Mouse (Mus musculus) forebrain, postnatal 0 days (tissue): ENCODE measurements around the gene Snx5. TPM values are rescaled to one million over a fixed set of nuclear protein-coding genes. Genes with fewer than 3 reads are reported as not detected.

Source experiments
- ATAC-seq: fragments of 200-750 bp; cut with Nextera tagmentation; 2 replicates; pipeline ENCODE4 v1.8.0; 2017; ENCODE audit warnings: mild to moderate bottlenecking, moderate library complexity
- DNase-seq: peaks from one replicate; pipeline ENCODE4 v3.0.0-alpha.2; 2015
- H3K27ac ChIP-seq: fragments of 300-500 bp; sonication (generic); 2 replicates; pipeline ENCODE4 v1.5.1; 2014; ENCODE audit warnings: low read depth, mild to moderate bottlenecking, antibody characterized with exemption, low read length, moderate library complexity, mixed read lengths
- H3K27me3 ChIP-seq: fragments of 300-500 bp; sonication (generic); 2 replicates; pipeline ENCODE4 v1.6.1; 2014; ENCODE audit warnings: mild to moderate bottlenecking, low read length, mixed read lengths; ENCODE audit not compliant: insufficient read depth
- H3K36me3 ChIP-seq: fragments of 300-500 bp; sonication (generic); 2 replicates; pipeline ENCODE4 v1.6.1; 2014; ENCODE audit warnings: mild to moderate bottlenecking, moderate library complexity; ENCODE audit not compliant: insufficient read depth
- H3K4me1 ChIP-seq: fragments of 300-500 bp; sonication (generic); 2 replicates; pipeline ENCODE4 v1.6.1; 2014; ENCODE audit warnings: antibody characterized with exemption; ENCODE audit not compliant: insufficient read depth
- H3K4me2 ChIP-seq: fragments of 300-500 bp; sonication (generic); 2 replicates; pipeline ENCODE4 v1.6.1; 2014; ENCODE audit warnings: low read depth, mild to moderate bottlenecking, moderate library complexity
- H3K4me3 ChIP-seq: fragments of 300-500 bp; sonication (generic); 2 replicates; pipeline ENCODE4 v1.5.1; 2014; ENCODE audit warnings: low read depth, low read length, mixed read lengths
- H3K9ac ChIP-seq: fragments of 300-500 bp; sonication (generic); 2 replicates; pipeline ENCODE4 v1.6.1; 2014; ENCODE audit warnings: mild to moderate bottlenecking
- H3K9me3 ChIP-seq: fragments of 300-500 bp; sonication (generic); 2 replicates; pipeline ENCODE4 v1.6.1; 2016; ENCODE audit warnings: low read length
- CTCF ChIP-seq: sonication (generic); IDR thresholded peaks from 2 replicates; pipeline ENCODE4 v1.5.1; 2016; ENCODE audit warnings: antibody characterized with exemption, control low read depth, low read depth
- WGBS: fragments of 180-500 bp; shearing (Covaris S2); extraction: QIAGEN DNeasy Blood & Tissue Kit; methylation state at CpG from one replicate; pipeline ENCODE4 v1.1.7; 2014; 5-methylcytosine and 5-hydroxymethylcytosine counted together
- polyA plus RNA-seq: library from polyadenylated mRNA; unstranded; fragments of >200 nt; fragmentation: Nextera tagmentation; extraction: Ambion mirVana; gene quantifications from 2 replicates; pipeline ENCODE4 v1.2.1, GENCODE M21; 2015
- total RNA-seq: library from RNA; depleted of rRNA; stranded (reverse); fragments of >200 nt; gene quantifications from 2 replicates; pipeline ENCODE4 v1.2.3, GENCODE M21; 2014; rRNA removed

Snx5 gene
- total and polyA plus RNA-seq, 2 experiments from 2014 or later = 45.9 to 69.7 TPM

DNA sequence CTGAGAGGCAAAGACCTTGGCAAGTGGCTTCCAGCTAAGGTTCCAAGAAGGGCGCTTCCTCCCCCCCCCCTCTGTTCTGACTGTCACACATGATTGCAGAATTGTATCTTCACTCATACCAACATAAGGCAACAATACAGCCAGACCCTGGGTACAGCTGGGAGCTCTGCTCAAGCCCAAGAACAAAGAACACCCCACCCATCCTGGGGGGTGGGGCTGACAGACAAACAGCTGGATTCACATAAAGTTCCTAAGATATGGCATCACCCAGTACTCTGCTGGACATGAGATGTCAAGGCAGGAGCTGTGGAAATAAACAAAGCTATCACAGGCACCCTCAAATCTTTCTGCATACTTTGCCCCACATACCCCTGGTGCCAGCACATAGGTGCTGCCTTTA is 63.3 kb downstream of the Snx5 start:
- TF ChIP-seq CTCF = no peak
- Histone ChIP-seq H3K36me3 (no peaks in the 10 kb centered on the region), H3K27ac (no peak overlapping the region), H3K27me3 (no peaks in the 10 kb centered on the region), H3K4me3 (no peak overlapping the region), H3K9ac (no peak overlapping the region), H3K9me3 (no peaks in the 10 kb centered on the region), H3K4me2 (no peak overlapping the region), H3K4me1 (no peaks in the 10 kb centered on the region)
- 86% methylated on average over 1 of the region's 1 CpGs for WGBS
- DNase-seq (no peak), ATAC-seq (no peak)

DNA sequence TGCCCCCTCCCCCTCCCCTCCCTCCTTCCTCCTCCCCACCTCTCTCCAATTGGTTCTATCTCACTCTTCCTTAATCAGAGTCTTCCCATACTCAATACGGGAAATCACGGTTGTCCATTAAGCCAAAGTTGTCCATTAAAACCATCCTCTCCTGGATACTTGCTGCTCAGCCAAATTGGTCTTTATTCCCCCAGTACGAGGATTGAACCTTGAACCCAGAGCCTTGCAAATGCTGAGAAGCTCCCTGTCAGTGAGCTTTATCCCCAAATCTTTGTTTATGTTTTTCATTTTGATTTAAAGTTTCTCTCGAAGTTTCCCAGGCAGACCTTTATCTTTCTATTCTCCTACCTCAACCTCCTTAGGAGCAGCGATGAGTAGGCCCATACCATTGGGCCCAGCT is 67.7 kb downstream of the Snx5 start:
- Histone ChIP-seq H3K27me3 (no peaks in the 10 kb centered on the region), H3K4me1 (no peaks in the 10 kb centered on the region), H3K9me3 (no peaks in the 10 kb centered on the region), H3K4me3 (no peak overlapping the region), H3K36me3 (no peaks in the 10 kb centered on the region), H3K9ac (no peak overlapping the region), H3K27ac (no peak overlapping the region), H3K4me2 (no peak overlapping the region)
- no peak for DNase-seq
- ATAC-seq = no peak
- TF ChIP-seq CTCF = no peak
- WGBS = 85% methylated on average over 5 of the region's 5 CpGs

DNA sequence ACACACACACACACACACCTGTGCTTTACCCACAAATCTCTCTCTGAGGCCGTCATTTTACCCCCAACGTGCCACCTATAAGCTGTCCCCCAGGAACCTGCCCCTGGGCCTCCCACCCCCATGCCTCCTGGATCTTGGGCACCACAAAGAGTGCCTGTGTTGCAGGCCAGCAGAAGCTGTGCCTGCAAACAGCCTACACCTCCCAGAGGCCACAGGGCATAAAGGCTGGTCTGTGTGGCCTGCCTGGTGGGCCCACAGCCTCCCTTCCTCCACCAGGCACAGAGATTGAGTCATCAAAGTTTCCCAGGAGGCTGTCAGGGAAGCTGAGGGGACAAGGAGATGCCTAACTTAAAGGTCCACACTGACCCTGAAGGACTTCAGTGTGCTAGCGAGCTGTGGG is 68.1 kb downstream of the Snx5 start:
- Histone ChIP-seq H3K27ac (no peak overlapping the region), H3K27me3 (no peaks in the 10 kb centered on the region), H3K4me1 (no peaks in the 10 kb centered on the region), H3K9ac (no peak overlapping the region), H3K4me2 (no peak overlapping the region), H3K9me3 (no peaks in the 10 kb centered on the region), H3K4me3 (no peak overlapping the region), H3K36me3 (no peaks in the 10 kb centered on the region)
- DNase-seq (no peak), ATAC-seq (no peak)
- WGBS = 74% methylated on average over 3 of the region's 3 CpGs
- no peak for TF ChIP-seq CTCF

DNA sequence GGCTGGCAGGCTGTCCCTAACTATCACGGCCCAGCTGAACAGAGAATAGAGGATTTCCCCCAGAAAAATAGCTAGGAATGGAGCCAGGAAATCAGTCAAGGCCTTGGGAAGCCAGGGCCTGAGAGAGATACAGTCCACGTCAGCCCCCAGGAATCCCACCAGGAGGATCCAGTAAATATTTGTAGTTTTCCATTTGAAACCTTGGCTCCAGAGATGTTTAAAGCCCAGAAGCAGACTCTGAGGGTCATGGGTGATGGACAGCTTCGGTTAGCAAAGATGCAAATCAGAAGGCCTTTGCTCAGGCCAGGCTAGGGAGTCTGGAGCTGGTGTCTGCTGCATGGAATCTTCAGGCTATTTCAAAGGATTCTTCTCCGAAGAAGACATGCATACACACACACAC is 68.6 kb downstream of the Snx5 start:
- no peak for ATAC-seq
- no peak overlapping the region for H3K4me3 ChIP-seq

More for the DNA sequence above, 68.6 kb downstream of the Snx5 start:
- 74% methylated on average over 4 of the region's 4 CpGs for WGBS
- TF ChIP-seq CTCF = no peak
- DNase-seq = no peak
- no peaks in the 10 kb centered on the region for H3K36me3 ChIP-seq
- H3K4me2 ChIP-seq = no peak overlapping the region
- no peaks in the 10 kb centered on the region for H3K27me3 ChIP-seq
- no peaks in the 10 kb centered on the region for H3K9me3 ChIP-seq
- H3K9ac ChIP-seq = no peak overlapping the region
- no peaks in the 10 kb centered on the region for H3K4me1 ChIP-seq
- H3K27ac ChIP-seq = no peak overlapping the region

Other genes starting within 250 kb of the Snx5 start
- gene Banf2, start 237.8 kb downstream of the Snx5 start, total RNA-seq = not detected in 2 replicates
- not detected in 2 replicates for gene Banf2, start 237.8 kb downstream of the Snx5 start, polyA plus RNA-seq
- 5.2 and 5.4 TPM in 2 replicates for gene Mgme1, start 243 bp downstream of the Snx5 start, total RNA-seq
- 4.6 and 5.8 TPM in 2 replicates for gene Mgme1, start 243 bp downstream of the Snx5 start, polyA plus RNA-seq
- gene Ovol2, start 61.2 kb upstream of the Snx5 start, total RNA-seq = 0.23 TPM in 1 of 2 replicates, not detected in the other
- 0.18 and 0.23 TPM in 2 replicates for gene Ovol2, start 61.2 kb upstream of the Snx5 start, polyA plus RNA-seq
- gene Kat14, start 98.1 kb upstream of the Snx5 start, total RNA-seq = 17.0 and 28.6 TPM in 2 replicates
- 15.4 and 20.4 TPM in 2 replicates for gene Kat14, start 98.1 kb upstream of the Snx5 start, polyA plus RNA-seq
- not detected in 2 replicates for gene Pet117, start 98.1 kb upstream of the Snx5 start, total RNA-seq
- gene Pet117, start 98.1 kb upstream of the Snx5 start, polyA plus RNA-seq = 0.84 and 2.3 TPM in 2 replicates